Mouse (Mus musculus): ENCODE results near the gene Mrgprg. TPM values are rescaled to one million over a fixed set of nuclear protein-coding genes. Genes with fewer than 3 reads are reported as not detected.

The Mrgprg gene
- polyA plus RNA-seq, 1 experiment from 2014 or later, result not detected

GRCm38 (mm10) chr7:143783996-143784829, 17.4 kb upstream of the Mrgprg start, which contains the start of gene Mrgpre:
Gene Mrgpre (minus strand): TSS chr7:143784500.
- peak; percentile 91 for ATAC-seq (ENCODE audit: low read depth)
- peak; percentile 89 for DNase-seq (ENCODE audit: low spot score)
- Histone ChIP-seq H3K4me1 (ENCODE audit: control insufficient read depth, insufficient read depth, low read length) (peaks cover 4% of the 10 kb centered on the region; the same call in 1 of the 2 replicates), H3K9me3 (ENCODE audit: control insufficient read depth, low read length) (no peaks in the 10 kb centered on the region), H3K27ac (replicated peaks; ENCODE audit: low read depth, low read length) (peak within 1 kb of the TSS; percentile 67), H3K9ac (ENCODE audit: low read depth, low read length) (peak within 1 kb of the TSS; percentile 63), H3K4me3 (ENCODE audit: low read depth, low read length) (peak within 1 kb of the TSS; percentile 41), H3K27me3 (replicated peaks; ENCODE audit: control insufficient read depth, insufficient read depth, low read length) (no peaks in the 10 kb centered on the region), H3K4me2 (ENCODE audit: low read depth, low read length) (peak within 1 kb of the TSS; percentile 65), H3K36me3 (ENCODE audit: control insufficient read depth, insufficient read depth, low read length) (no peaks in the 10 kb centered on the region)
- 2% methylated on average over 15 of the region's 21 CpGs for WGBS

GRCm38 (mm10) chr7:143783378-143783995, 16.7 kb upstream of the Mrgprg start:
- ATAC-seq (ENCODE audit: low read depth), result peak; percentile 38
- peak; percentile 32 for DNase-seq (ENCODE audit: low spot score)
- 23% methylated on average over 4 of the region's 6 CpGs for WGBS

GRCm38 (mm10) chr7:143777375-143777774, 10.6 kb upstream of the Mrgprg start:
- ATAC-seq (ENCODE audit: low read depth), result no peak
- Histone ChIP-seq H3K4me3 (ENCODE audit: low read depth, low read length) (no peak overlapping the region), H3K9ac (ENCODE audit: low read depth, low read length) (no peak overlapping the region), H3K27ac (replicated peaks; ENCODE audit: low read depth, low read length) (no peak overlapping the region), H3K36me3 (ENCODE audit: control insufficient read depth, insufficient read depth, low read length) (no peaks in the 10 kb centered on the region), H3K9me3 (ENCODE audit: control insufficient read depth, low read length) (no peaks in the 10 kb centered on the region), H3K4me1 (ENCODE audit: control insufficient read depth, insufficient read depth, low read length) (no peaks in the 10 kb centered on the region), H3K4me2 (ENCODE audit: low read depth, low read length) (no peak overlapping the region), H3K27me3 (replicated peaks; ENCODE audit: control insufficient read depth, insufficient read depth, low read length) (no peaks in the 10 kb centered on the region)
- WGBS, result 57% methylated on average over 2 of the region's 2 CpGs
- DNase-seq (ENCODE audit: low spot score), result no peak

More at GRCm38 (mm10) chr7:143783378-143783995, 16.7 kb upstream of the Mrgprg start:
- Histone ChIP-seq H3K9ac (ENCODE audit: low read depth, low read length) (peak overlapping the region; percentile 63), H3K4me1 (ENCODE audit: control insufficient read depth, insufficient read depth, low read length) (peaks cover 4% of the 10 kb centered on the region; the same call in 1 of the 2 replicates), H3K27ac (replicated peaks; ENCODE audit: low read depth, low read length) (peak overlapping the region; percentile 67; the same call in 1 of the 2 replicates), H3K9me3 (ENCODE audit: control insufficient read depth, low read length) (no peaks in the 10 kb centered on the region), H3K36me3 (ENCODE audit: control insufficient read depth, insufficient read depth, low read length) (no peaks in the 10 kb centered on the region), H3K27me3 (replicated peaks; ENCODE audit: control insufficient read depth, insufficient read depth, low read length) (no peaks in the 10 kb centered on the region), H3K4me2 (ENCODE audit: low read depth, low read length) (peak overlapping the region; percentile 65), H3K4me3 (ENCODE audit: low read depth, low read length) (peak overlapping the region; percentile 41)

- peaks cover 4% of the 10 kb centered on the region; the same call in 1 of the 2 replicates for H3K9me3 ChIP-seq (ENCODE audit: control insufficient read depth, low read length)
- no peak for DNase-seq (ENCODE audit: low spot score)
- no peak for ATAC-seq (ENCODE audit: low read depth)
- H3K9ac ChIP-seq (ENCODE audit: low read depth, low read length), result no peak overlapping the region
- no peak overlapping the region for H3K27ac ChIP-seq (replicated peaks; ENCODE audit: low read depth, low read length)
- no peaks in the 10 kb centered on the region for H3K27me3 ChIP-seq (replicated peaks; ENCODE audit: control insufficient read depth, insufficient read depth, low read length)
- no peak overlapping the region for H3K4me2 ChIP-seq (ENCODE audit: low read depth, low read length)
- no peaks in the 10 kb centered on the region for H3K4me1 ChIP-seq (ENCODE audit: control insufficient read depth, insufficient read depth, low read length)
- 20% methylated on average over 3 of the region's 3 CpGs for WGBS
- H3K36me3 ChIP-seq (ENCODE audit: control insufficient read depth, insufficient read depth, low read length), result no peaks in the 10 kb centered on the region
- H3K4me3 ChIP-seq (ENCODE audit: low read depth, low read length), result no peak overlapping the region
Measured at GRCm38 (mm10) chr7:143776137-143776536, 9.3 kb upstream of the Mrgprg start.

- no peak for DNase-seq (ENCODE audit: low spot score)
- no peak for ATAC-seq (ENCODE audit: low read depth)
- Histone ChIP-seq H3K27ac (replicated peaks; ENCODE audit: low read depth, low read length) (no peak overlapping the region), H3K27me3 (replicated peaks; ENCODE audit: control insufficient read depth, insufficient read depth, low read length) (peaks cover 5% of the 10 kb centered on the region; the same call in 1 of the 2 replicates), H3K9ac (ENCODE audit: low read depth, low read length) (no peak overlapping the region), H3K4me3 (ENCODE audit: low read depth, low read length) (no peak overlapping the region), H3K36me3 (ENCODE audit: control insufficient read depth, insufficient read depth, low read length) (no peaks in the 10 kb centered on the region), H3K4me1 (ENCODE audit: control insufficient read depth, insufficient read depth, low read length) (no peaks in the 10 kb centered on the region), H3K4me2 (ENCODE audit: low read depth, low read length) (no peak overlapping the region), H3K9me3 (ENCODE audit: control insufficient read depth, low read length) (peaks cover 4% of the 10 kb centered on the region; the same call in 1 of the 2 replicates)
- 49% methylated on average over 1 of the region's 1 CpGs for WGBS
Measured at GRCm38 (mm10) chr7:143769461-143769860, 2.7 kb upstream of the Mrgprg start.

- Histone ChIP-seq H3K4me1 (ENCODE audit: control insufficient read depth, insufficient read depth, low read length) (no peaks in the 10 kb centered on the region), H3K27me3 (replicated peaks; ENCODE audit: control insufficient read depth, insufficient read depth, low read length) (peaks cover 5% of the 10 kb centered on the region; the same call in 1 of the 2 replicates), H3K4me3 (ENCODE audit: low read depth, low read length) (no peak overlapping the region), H3K9me3 (ENCODE audit: control insufficient read depth, low read length) (peaks cover 4% of the 10 kb centered on the region; the same call in 1 of the 2 replicates), H3K36me3 (ENCODE audit: control insufficient read depth, insufficient read depth, low read length) (no peaks in the 10 kb centered on the region), H3K9ac (ENCODE audit: low read depth, low read length) (no peak overlapping the region), H3K4me2 (ENCODE audit: low read depth, low read length) (no peak overlapping the region), H3K27ac (replicated peaks; ENCODE audit: low read depth, low read length) (no peak overlapping the region)
- DNase-seq (ENCODE audit: low spot score) (no peak), ATAC-seq (ENCODE audit: low read depth) (no peak)
- WGBS, result 72% methylated on average over 6 of the region's 6 CpGs
Measured at GRCm38 (mm10) chr7:143768267-143768666, 1.5 kb upstream of the Mrgprg start.

GRCm38 (mm10) chr7:143764876-143765530, 1.8 kb downstream of the Mrgprg start:
- ATAC-seq (ENCODE audit: low read depth) (no peak), DNase-seq (ENCODE audit: low spot score) (no peak)
- Histone ChIP-seq H3K4me2 (ENCODE audit: low read depth, low read length) (no peak overlapping the region), H3K4me1 (ENCODE audit: control insufficient read depth, insufficient read depth, low read length) (no peaks in the 10 kb centered on the region), H3K9ac (ENCODE audit: low read depth, low read length) (no peak overlapping the region), H3K36me3 (ENCODE audit: control insufficient read depth, insufficient read depth, low read length) (no peaks in the 10 kb centered on the region), H3K27me3 (replicated peaks; ENCODE audit: control insufficient read depth, insufficient read depth, low read length) (peaks cover 5% of the 10 kb centered on the region; the same call in 1 of the 2 replicates), H3K4me3 (ENCODE audit: low read depth, low read length) (no peak overlapping the region), H3K9me3 (ENCODE audit: control insufficient read depth, low read length) (no peaks in the 10 kb centered on the region), H3K27ac (replicated peaks; ENCODE audit: low read depth, low read length) (no peak overlapping the region)
- WGBS, result 72% methylated on average over 19 of the region's 19 CpGs

DNA sequence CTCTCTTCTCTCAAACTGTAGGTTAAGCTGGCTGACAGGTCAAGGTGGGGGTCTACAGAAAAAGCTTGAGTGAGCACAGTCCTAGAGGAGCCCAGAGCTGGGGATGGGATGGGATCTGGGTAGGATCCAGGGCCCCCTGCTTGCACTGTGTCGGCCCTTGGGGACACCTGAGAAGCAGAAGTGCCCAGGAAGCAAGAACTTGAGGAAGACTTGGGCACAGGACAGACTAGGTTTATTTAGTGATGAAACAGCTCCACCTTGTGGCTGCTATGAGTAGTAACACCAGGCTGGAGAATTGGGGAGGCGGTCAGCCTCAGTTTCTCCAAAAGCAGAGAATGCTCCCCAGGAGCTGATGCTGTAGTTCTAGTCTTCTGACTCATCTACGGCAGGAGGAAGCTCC, 3.0 kb downstream of the Mrgprg start:
- H3K4me2 ChIP-seq (ENCODE audit: low read depth, low read length), result no peak overlapping the region
- H3K27me3 ChIP-seq (replicated peaks; ENCODE audit: control insufficient read depth, insufficient read depth, low read length), result peaks cover 5% of the 10 kb centered on the region; the same call in 1 of the 2 replicates
- no peaks in the 10 kb centered on the region for H3K4me1 ChIP-seq (ENCODE audit: control insufficient read depth, insufficient read depth, low read length)
- H3K36me3 ChIP-seq (ENCODE audit: control insufficient read depth, insufficient read depth, low read length), result no peaks in the 10 kb centered on the region
- no peaks in the 10 kb centered on the region for H3K9me3 ChIP-seq (ENCODE audit: control insufficient read depth, low read length)
- peak; percentile 61 for DNase-seq (ENCODE audit: low spot score)
- H3K9ac ChIP-seq (ENCODE audit: low read depth, low read length), result no peak overlapping the region
- no peak overlapping the region for H3K27ac ChIP-seq (replicated peaks; ENCODE audit: low read depth, low read length)
- no peak overlapping the region for H3K4me3 ChIP-seq (ENCODE audit: low read depth, low read length)
- 12% methylated on average over 3 of the region's 3 CpGs for WGBS
- no peak for ATAC-seq (ENCODE audit: low read depth)
